Mouse (Mus musculus): ENCODE results near the gene Gja5.

GRCm38 (mm10) chr3:97082156-97082555 is 177.7 kb downstream of the Gja5 start:
- no peak for TF ChIP-seq POLR2A (IDR thresholded peaks at IDR 0.05; ENCODE audit: control insufficient read depth, extremely low read depth, insufficient read depth, low read length, poor library complexity)
- TF ChIP-seq CTCF (IDR thresholded peaks at IDR 0.05; ENCODE audit: borderline replicate concordance, control insufficient read depth, extremely low read depth, insufficient read depth, low read length, poor library complexity): no peak
